Mouse (Mus musculus): ENCODE measurements at regions not wholly inside any gene's neighbourhood (a gene's known extent, or its start where the extent isn't known, plus 50 kb on each side); places are given as distances from the start of the nearest gene placed in this dataset.
"Not testable (repeated sequence)": the region's sequence is repeated elsewhere in the genome, so short reads cannot be mapped to it uniquely, and the experiment has no call there.

- not testable (repeated sequence) for H3K36me3 ChIP-seq (ENCODE audit: control insufficient read depth, insufficient read depth, low read length); H3K4me1 ChIP-seq (replicated peaks; ENCODE audit: control insufficient read depth, insufficient read depth, low read length); ATAC-seq (replicated peaks; ENCODE audit: low FRiP score); H3K9ac ChIP-seq (ENCODE audit: low read length); H3K4me2 ChIP-seq (ENCODE audit: low read depth, low read length, severe bottlenecking); H3K27me3 ChIP-seq (ENCODE audit: control insufficient read depth, insufficient read depth, low read length); H3K27ac ChIP-seq (ENCODE audit: low read depth, low read length); DNase-seq (ENCODE audit: low spot score); H3K9me3 ChIP-seq (ENCODE audit: control insufficient read depth, low read length); H3K4me3 ChIP-seq (ENCODE audit: low read depth, low read length)
- 76% methylated on average over 4 of the region's 4 CpGs for WGBS
These were observed 188.2 kb upstream of the Asap2 start for GRCm38 (mm10) chr12:20802027-20802426.

- H3K27me3 ChIP-seq (ENCODE audit: control insufficient read depth, insufficient read depth, low read length); H3K9me3 ChIP-seq (ENCODE audit: control insufficient read depth, low read length); H3K9ac ChIP-seq (ENCODE audit: low read length); H3K27ac ChIP-seq (ENCODE audit: low read depth, low read length); DNase-seq (ENCODE audit: low spot score); H3K36me3 ChIP-seq (ENCODE audit: control insufficient read depth, insufficient read depth, low read length); ATAC-seq (replicated peaks; ENCODE audit: low FRiP score); H3K4me1 ChIP-seq (replicated peaks; ENCODE audit: control insufficient read depth, insufficient read depth, low read length); H3K4me2 ChIP-seq (ENCODE audit: low read depth, low read length, severe bottlenecking); H3K4me3 ChIP-seq (ENCODE audit: low read depth, low read length): not testable (repeated sequence)
- WGBS, result 98% methylated on average over 4 of the region's 5 CpGs
These were observed 184.8 kb upstream of the Asap2 start for GRCm38 (mm10) chr12:20805466-20805865.

GRCm38 (mm10) chr12:20806681-20807080 lies 183.6 kb upstream of the Asap2 start:
- Histone ChIP-seq H3K27me3 (ENCODE audit: control insufficient read depth, insufficient read depth, low read length) (no peaks in the 10 kb centered on the region), H3K4me2 (ENCODE audit: low read depth, low read length, severe bottlenecking) (no peak overlapping the region), H3K4me1 (replicated peaks; ENCODE audit: control insufficient read depth, insufficient read depth, low read length) (no peaks in the 10 kb centered on the region), H3K36me3 (ENCODE audit: control insufficient read depth, insufficient read depth, low read length) (no peaks in the 10 kb centered on the region), H3K27ac (ENCODE audit: low read depth, low read length) (no peak overlapping the region), H3K9me3 (ENCODE audit: control insufficient read depth, low read length) (peaks cover 6% of the 10 kb centered on the region; the same call in 1 of the 2 replicates), H3K9ac (ENCODE audit: low read length) (no peak overlapping the region), H3K4me3 (ENCODE audit: low read depth, low read length) (no peak overlapping the region)
- no peak for DNase-seq (ENCODE audit: low spot score)
- WGBS, result 93% methylated on average over 2 of the region's 2 CpGs
- no peak for ATAC-seq (replicated peaks; ENCODE audit: low FRiP score)

- WGBS, result 81% methylated on average over 6 of the region's 6 CpGs
- H3K27me3 ChIP-seq (ENCODE audit: control insufficient read depth, insufficient read depth, low read length); H3K9ac ChIP-seq (ENCODE audit: low read length); H3K4me3 ChIP-seq (ENCODE audit: low read depth, low read length); H3K36me3 ChIP-seq (ENCODE audit: control insufficient read depth, insufficient read depth, low read length); ATAC-seq (replicated peaks; ENCODE audit: low FRiP score); H3K4me1 ChIP-seq (replicated peaks; ENCODE audit: control insufficient read depth, insufficient read depth, low read length); H3K27ac ChIP-seq (ENCODE audit: low read depth, low read length); DNase-seq (ENCODE audit: low spot score); H3K4me2 ChIP-seq (ENCODE audit: low read depth, low read length, severe bottlenecking): not testable (repeated sequence)
- peaks cover 17% of the 10 kb centered on the region for H3K9me3 ChIP-seq (ENCODE audit: control insufficient read depth, low read length)
These were observed 176.4 kb upstream of the Asap2 start for GRCm38 (mm10) chr12:20813836-20814235.

- not testable (repeated sequence) for ATAC-seq (replicated peaks; ENCODE audit: low FRiP score); H3K36me3 ChIP-seq (ENCODE audit: control insufficient read depth, insufficient read depth, low read length); H3K27me3 ChIP-seq (ENCODE audit: control insufficient read depth, insufficient read depth, low read length); H3K9ac ChIP-seq (ENCODE audit: low read length); H3K27ac ChIP-seq (ENCODE audit: low read depth, low read length); DNase-seq (ENCODE audit: low spot score); H3K4me1 ChIP-seq (replicated peaks; ENCODE audit: control insufficient read depth, insufficient read depth, low read length)
- H3K4me3 ChIP-seq (ENCODE audit: low read depth, low read length), result peak overlapping the region; percentile 7; the same call in 1 of the 2 replicates
- H3K9me3 ChIP-seq (ENCODE audit: control insufficient read depth, low read length), result peaks cover 16% of the 10 kb centered on the region
- WGBS, result 34% methylated on average over 40 of the region's 40 CpGs
- H3K4me2 ChIP-seq (ENCODE audit: low read depth, low read length, severe bottlenecking), result 0 out of 2 replicates have a peak overlapping the region, but pooled peaks have one; percentile 5
These were observed 175.1 kb upstream of the Asap2 start for GRCm38 (mm10) chr12:20815121-20815520.

- WGBS, result 17% methylated on average over 29 of the region's 38 CpGs
- no peaks in the 10 kb centered on the region for H3K36me3 ChIP-seq (ENCODE audit: control insufficient read depth, insufficient read depth, low read length)
- no peaks in the 10 kb centered on the region for H3K4me1 ChIP-seq (replicated peaks; ENCODE audit: control insufficient read depth, insufficient read depth, low read length)
- peaks cover 14% of the 10 kb centered on the region for H3K9me3 ChIP-seq (ENCODE audit: control insufficient read depth, low read length)
- H3K27me3 ChIP-seq (ENCODE audit: control insufficient read depth, insufficient read depth, low read length), result no peaks in the 10 kb centered on the region
- peak overlapping the region; percentile 7; the same call in 1 of the 2 replicates for H3K4me3 ChIP-seq (ENCODE audit: low read depth, low read length)
- H3K4me2 ChIP-seq (ENCODE audit: low read depth, low read length, severe bottlenecking), result 0 out of 2 replicates have a peak overlapping the region, but pooled peaks have one; percentile 5
- no peak overlapping the region for H3K9ac ChIP-seq (ENCODE audit: low read length)
- peak; percentile 44; the same call in 1 of the 2 replicates for ATAC-seq (replicated peaks; ENCODE audit: low FRiP score)
- no peak overlapping the region for H3K27ac ChIP-seq (ENCODE audit: low read depth, low read length)
- DNase-seq (ENCODE audit: low spot score), result peak; percentile 54
These were observed 174.7 kb upstream of the Asap2 start for GRCm38 (mm10) chr12:20815599-20815998.

- 77% methylated on average over 4 of the region's 4 CpGs for WGBS
- not testable (repeated sequence) for ATAC-seq (replicated peaks; ENCODE audit: low FRiP score)
These were observed 146.5 kb upstream of the Asap2 start for GRCm38 (mm10) chr12:20843661-20844320.

GRCm38 (mm10) chr12:20844873-20845272 lies 145.4 kb upstream of the Asap2 start:
- H3K4me1 ChIP-seq (replicated peaks; ENCODE audit: control insufficient read depth, insufficient read depth, low read length); H3K4me2 ChIP-seq (ENCODE audit: low read depth, low read length, severe bottlenecking); H3K9me3 ChIP-seq (ENCODE audit: control insufficient read depth, low read length); H3K27me3 ChIP-seq (ENCODE audit: control insufficient read depth, insufficient read depth, low read length); H3K9ac ChIP-seq (ENCODE audit: low read length); H3K36me3 ChIP-seq (ENCODE audit: control insufficient read depth, insufficient read depth, low read length); ATAC-seq (replicated peaks; ENCODE audit: low FRiP score); H3K4me3 ChIP-seq (ENCODE audit: low read depth, low read length); H3K27ac ChIP-seq (ENCODE audit: low read depth, low read length): not testable (repeated sequence)
- WGBS, result 62% methylated on average over 7 of the region's 7 CpGs
- peak; percentile 56 for DNase-seq (ENCODE audit: low spot score)

More at GRCm38 (mm10) chr12:20843661-20844320, 146.5 kb upstream of the Asap2 start:
- H3K27ac ChIP-seq (ENCODE audit: low read depth, low read length); H3K9me3 ChIP-seq (ENCODE audit: control insufficient read depth, low read length); H3K4me2 ChIP-seq (ENCODE audit: low read depth, low read length, severe bottlenecking); H3K36me3 ChIP-seq (ENCODE audit: control insufficient read depth, insufficient read depth, low read length); H3K4me3 ChIP-seq (ENCODE audit: low read depth, low read length); H3K9ac ChIP-seq (ENCODE audit: low read length); H3K27me3 ChIP-seq (ENCODE audit: control insufficient read depth, insufficient read depth, low read length); DNase-seq (ENCODE audit: low spot score); H3K4me1 ChIP-seq (replicated peaks; ENCODE audit: control insufficient read depth, insufficient read depth, low read length): not testable (repeated sequence)

GRCm38 (mm10) chr12:20845297-20845696 lies 145.0 kb upstream of the Asap2 start:
- Histone ChIP-seq H3K36me3 (ENCODE audit: control insufficient read depth, insufficient read depth, low read length) (no peaks in the 10 kb centered on the region), H3K9me3 (ENCODE audit: control insufficient read depth, low read length) (peaks cover 7% of the 10 kb centered on the region), H3K4me3 (ENCODE audit: low read depth, low read length) (no peak overlapping the region), H3K4me1 (replicated peaks; ENCODE audit: control insufficient read depth, insufficient read depth, low read length) (no peaks in the 10 kb centered on the region), H3K27me3 (ENCODE audit: control insufficient read depth, insufficient read depth, low read length) (no peaks in the 10 kb centered on the region), H3K9ac (ENCODE audit: low read length) (no peak overlapping the region), H3K27ac (ENCODE audit: low read depth, low read length) (no peak overlapping the region), H3K4me2 (ENCODE audit: low read depth, low read length, severe bottlenecking) (no peak overlapping the region)
- no peak for ATAC-seq (replicated peaks; ENCODE audit: low FRiP score)
- 52% methylated on average over 17 of the region's 17 CpGs for WGBS
- no peak for DNase-seq (ENCODE audit: low spot score)
